Mouse (Mus musculus) common myeloid progenitor, adult 5-6 weeks (primary cell): ENCODE results near the gene Ppp2r2d. TPM values are rescaled to one million over a fixed set of nuclear protein-coding genes. Genes with fewer than 3 reads are reported as not detected.

Experiments
- ATAC-seq: replicated peaks from 2 replicates; pipeline ENCODE4 v1.8.0; 2016; ENCODE audit warnings: low read depth, mild to moderate bottlenecking, moderate TSS enrichment, inconsistent platforms; ENCODE audit not compliant: poor library complexity, severe bottlenecking
- total RNA-seq: library from RNA; stranded (forward); fragments of 200-1000, 187-1606 nt; gene quantifications from 2 replicates; pipeline ENCODE4 v1.2.3, GENCODE M21; 2017

Ppp2r2d gene
- total RNA-seq, 1 experiment from 2014 or later = 33.4 TPM

DNA sequence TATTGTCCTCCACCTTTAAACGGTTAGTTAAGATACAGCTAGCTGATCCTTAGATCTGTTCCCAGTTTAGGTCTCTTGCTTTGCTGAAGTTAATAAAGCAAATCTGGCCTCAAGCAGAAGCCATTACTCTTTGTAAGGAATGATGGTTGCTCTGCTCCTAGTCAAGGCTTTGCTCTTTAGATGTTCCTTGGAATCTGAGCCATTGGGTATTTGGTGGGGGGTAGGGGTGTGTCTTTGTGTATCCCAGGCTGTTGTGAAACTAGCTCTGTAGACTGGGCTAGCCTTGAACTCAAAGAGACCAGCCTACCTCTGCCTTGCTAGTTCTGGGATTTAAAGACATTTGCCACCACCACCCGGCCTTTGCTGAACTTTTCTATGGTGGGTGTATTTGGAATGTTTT lies 8.3 kb downstream of the Ppp2r2d start:
- no peak for ATAC-seq

DNA sequence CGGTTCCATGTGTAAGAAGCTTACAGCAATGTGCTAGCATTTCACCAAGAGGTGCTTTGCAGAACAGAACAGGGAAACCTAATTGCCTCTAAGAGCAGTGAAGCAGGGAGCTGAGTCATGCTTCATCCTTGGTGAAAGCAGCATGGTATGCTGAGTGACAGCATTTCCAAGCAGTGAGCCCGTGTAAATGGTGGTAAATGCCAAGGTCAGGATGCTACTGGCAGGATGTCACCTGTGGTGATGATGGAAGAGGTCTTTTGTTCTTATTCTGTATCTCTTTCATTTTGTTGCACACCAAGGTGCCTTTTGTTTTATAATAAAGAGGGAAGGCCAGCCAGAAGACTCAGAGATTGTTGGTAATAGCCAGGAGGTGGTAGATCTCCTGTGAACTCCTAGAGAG lies 10.8 kb downstream of the Ppp2r2d start:
- no peak for ATAC-seq

DNA sequence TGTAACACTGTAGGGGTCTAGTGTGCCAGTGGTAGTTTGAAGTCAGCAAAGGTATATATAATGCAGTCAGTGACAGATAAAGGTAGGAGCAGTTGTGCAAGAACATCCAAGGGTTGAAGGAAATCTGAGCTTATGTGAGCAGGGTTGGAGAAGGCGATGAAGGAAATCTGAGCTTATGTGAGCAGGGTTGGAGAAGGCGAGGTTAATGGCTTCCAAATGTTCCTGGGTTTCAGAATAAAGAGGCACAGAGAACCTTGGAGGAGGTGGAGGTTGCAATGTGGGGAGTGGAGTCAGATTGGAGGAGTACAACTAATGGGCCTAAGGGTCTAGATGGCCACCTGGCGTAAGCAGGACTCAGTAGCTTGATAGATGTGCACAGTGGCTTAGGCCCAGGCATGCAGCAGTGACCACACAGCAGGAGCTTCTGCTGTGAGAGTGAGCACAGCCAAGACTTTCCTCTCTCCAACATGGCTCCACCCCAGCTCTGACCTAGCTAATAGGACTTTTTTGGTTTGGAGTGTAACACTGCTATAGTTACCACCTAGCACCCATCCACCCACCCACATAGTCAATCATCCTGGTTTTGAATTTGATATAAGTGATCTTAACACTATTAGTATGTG lies 18.2 kb downstream of the Ppp2r2d start:
- no peak for ATAC-seq

DNA sequence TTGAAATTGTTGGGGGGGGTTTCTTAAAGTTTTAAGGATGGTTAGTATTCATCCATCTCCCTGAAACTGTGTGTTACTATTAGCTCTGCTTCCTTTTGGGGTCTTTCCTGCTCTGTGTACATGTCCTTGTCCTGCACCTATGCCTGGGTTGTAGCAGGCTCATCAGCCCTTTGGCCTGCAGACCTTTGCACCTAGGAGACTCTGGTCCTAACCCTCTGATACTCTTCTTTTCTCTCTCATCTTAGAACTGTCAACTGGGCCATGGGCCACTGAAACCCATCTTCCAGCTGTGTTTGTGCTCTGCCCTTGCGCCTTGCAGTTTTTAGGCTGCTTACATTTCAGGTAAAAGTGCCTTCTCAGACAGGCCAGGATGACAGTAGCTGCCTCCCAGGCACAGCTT lies 18.9 kb downstream of the Ppp2r2d start:
- no peak for ATAC-seq

DNA sequence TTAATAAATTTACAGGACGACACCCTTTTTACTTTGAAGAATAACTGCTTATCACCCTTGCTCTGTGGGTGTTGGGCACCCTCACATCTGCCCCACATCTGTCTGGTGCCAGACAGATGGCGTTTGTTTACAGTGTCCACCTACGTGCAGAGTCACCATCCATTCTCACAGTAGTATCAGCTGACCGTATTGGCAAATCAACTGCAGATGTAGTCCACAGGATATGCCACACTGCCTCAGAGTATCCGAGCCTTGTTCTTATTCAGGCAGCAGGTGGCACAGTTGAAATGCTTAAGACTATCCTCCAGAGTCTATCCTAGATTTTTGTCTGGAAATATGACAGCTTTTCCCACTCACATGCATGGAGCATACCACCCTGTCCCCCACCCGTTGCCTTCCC lies 21.4 kb downstream of the Ppp2r2d start:
- no peak for ATAC-seq

DNA sequence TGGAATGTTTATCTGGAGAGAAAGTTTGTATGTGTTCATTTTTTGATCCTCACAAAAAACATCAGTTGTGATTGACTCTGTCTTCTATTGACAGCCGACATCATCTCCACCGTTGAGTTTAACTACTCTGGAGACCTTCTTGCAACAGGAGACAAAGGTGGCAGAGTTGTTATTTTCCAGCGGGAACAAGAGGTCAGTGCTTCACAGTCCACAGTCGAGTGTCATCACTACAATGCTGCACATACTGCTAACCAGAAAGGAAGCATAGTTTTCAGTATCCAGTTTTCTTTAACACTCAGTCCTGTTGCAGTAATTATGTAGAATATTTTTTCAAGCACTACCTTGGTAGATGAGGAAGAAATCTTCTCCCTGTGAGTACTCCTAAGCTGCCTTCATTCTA lies 22.4 kb downstream of the Ppp2r2d start:
- ATAC-seq = no peak

DNA sequence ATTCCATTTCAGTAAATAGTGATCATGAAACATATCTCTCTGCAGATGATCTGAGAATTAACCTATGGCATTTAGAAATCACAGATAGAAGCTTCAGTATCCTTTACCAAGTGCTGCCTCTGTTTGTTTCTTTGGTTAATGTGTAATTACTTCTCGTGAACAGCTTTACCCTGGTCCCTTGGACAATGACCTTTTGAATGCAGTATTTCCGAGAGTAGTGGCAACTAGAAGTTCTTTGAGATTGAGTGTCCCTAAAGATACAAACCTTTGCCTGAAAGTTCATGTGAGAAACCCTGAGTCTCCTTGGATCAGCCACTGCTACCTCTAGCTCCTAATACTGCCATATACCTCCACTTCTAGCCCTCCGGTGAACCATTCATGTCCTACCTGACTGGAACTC lies 27.1 kb downstream of the Ppp2r2d start:
- ATAC-seq = no peak

DNA sequence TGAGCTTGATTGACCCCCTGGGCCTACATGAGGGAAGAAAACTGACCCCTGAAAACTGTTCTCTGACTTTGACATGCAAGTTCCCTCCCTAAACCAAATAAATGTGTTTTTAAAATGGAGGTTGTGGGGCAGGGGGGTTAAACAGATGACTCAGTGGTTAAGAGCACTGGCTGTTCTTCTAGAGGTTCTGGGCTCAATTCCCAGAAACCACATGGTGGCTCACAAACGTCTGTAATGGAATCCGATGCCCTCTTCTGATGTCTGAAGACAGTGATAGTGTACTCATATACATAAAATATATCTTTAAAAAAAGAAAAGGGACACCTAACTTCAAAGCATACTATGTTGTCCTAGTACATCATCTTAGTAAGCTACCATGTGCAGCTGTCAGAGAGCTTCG lies 29.2 kb downstream of the Ppp2r2d start:
- no peak for ATAC-seq

DNA sequence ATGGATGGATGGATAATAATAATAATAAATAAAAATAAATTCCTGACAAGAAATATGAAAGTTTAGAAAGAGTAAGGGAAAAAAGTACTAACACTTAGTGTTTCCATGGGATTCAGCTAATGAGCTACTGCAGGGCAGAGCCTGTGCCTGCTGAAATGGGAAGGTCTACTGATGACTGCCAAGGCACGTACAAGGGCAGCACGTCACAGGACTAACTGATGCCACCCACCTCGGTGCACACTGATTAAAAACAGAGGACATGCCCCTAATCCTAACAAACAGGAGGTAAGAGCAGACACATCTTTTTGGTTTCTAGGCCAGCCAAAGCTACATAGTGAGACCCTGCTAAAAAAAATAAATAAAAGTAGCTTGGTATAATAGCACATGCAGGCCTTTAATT lies 37.8 kb downstream of the Ppp2r2d start:
- ATAC-seq = no peak

DNA sequence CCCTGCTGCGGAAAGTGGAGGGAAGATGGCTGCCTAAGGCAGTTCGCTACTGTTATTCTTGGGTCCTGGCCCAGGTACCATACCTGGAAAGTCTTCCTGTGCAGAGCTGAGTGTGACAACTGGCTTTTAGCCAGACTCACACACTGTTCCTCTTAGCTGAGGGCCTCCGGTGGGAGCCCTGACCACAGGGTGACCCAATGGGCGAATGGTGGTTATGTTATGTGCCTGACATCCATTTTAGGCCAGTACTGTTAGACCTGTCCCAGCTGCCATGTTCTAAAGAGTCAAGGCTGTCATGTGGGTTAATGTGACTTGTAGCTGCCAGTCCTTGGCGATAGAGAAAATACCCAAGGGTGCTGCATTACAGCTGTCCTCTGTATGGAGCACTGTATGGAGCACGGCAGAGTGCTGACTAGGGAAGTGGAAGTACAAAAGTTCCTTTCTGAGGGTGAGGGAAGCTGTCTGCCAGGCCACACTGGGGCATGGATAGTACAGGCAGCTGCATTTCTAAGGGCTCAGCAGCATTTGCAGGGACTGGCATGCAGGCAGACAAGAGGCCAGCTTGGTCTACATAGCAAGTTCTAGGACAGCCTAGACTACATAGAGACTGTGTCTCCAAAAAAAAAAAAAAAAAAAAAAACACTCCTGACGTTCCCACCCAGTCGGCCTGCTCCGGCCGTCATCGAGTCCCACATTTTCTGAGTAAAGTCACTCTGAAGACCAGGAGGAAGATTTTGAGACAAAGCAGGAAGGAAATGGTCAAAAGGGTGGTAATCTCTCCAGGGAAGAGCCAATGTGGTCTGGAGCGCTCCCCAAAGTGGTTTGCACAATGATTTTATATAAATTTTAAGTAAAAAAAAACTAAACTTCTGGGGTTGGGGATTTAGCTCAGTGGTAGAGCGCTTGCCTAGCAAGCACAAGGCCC lies 39.7 kb downstream of the Ppp2r2d start:
- ATAC-seq = peak; percentile 78

DNA sequence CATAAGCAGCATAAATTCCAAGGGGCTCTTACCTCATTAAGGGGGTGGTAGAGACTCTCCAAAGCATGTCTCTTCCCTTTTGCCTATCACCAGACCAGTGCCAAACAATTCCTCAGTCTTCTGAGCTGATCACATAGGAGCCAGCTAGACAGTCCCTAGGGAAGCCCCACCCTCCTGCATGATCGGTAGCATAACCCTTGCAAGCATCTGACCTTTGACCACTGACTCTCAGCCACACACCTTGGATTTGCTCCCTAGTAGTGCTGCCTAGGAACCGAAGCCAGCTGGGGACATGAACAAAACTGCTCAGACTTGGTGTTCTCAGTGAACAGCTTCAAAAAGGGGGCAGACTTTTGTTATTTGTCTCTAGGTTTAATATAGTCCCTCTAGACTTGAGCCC lies 52.2 kb downstream of the Ppp2r2d start:
- ATAC-seq = no peak

DNA sequence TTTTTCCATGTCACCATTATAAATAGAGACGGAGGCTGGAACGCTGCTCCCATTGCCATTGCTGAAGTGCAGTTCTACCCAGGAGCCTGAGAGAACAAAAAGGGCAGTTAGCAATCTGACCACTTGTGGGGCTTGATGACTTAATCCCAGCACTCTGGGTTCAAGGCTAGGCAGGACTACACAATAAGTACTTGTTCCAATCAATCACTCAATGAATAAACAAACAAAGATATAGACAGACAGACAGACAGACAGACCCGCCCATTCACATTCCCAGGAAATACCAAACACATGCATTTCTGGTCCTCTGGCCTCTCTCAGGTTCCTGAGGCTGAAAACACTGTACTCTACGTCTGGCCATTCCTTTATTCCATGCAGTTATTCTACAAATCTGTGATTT lies 52.9 kb downstream of the Ppp2r2d start:
- ATAC-seq = no peak

DNA sequence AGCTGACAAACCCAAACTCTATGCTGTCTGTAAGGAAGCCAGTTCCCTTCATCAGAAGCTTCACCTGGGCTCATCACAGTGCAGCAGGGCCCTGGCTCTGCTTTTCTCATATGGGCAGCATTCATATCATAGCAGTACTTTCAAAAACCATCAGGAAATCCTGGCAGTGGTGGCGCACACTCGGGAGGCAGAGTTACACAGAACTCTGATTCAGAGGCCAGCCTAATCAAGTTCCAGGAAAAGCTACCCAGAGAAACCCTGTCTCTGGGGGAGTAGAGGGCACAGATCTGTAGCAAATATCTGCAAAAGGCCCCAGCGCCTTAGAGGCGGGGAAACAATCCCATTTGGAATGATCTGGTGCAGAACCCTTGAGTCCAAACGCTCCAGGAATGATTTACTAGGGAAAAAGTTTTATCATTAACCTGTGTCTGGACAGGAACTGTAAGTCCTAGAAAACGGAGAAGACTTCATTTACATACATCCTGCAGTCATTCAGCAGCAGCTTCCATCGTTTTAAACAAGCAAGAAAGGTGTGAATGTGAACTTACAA lies 58.1 kb downstream of the Ppp2r2d start:
- no peak for ATAC-seq

DNA sequence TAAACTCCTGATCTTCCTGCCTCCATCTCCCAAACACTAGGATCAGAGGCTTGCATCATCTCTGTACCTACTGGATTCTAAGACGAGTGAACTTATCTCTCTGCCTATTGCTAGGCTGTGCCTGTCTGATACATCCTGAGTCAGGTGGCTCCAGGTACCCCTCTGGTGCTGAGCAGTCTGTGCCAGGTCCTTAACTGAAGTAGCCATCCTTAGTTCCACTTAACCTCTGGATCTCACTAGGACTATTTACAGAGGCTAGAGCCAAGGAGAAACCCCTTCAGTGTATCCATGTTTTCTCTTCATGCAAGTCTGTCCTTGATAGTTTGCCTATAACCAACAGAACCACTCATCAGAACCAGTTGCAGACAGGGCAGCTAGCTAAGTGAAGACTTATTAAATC lies 60.6 kb downstream of the Ppp2r2d start:
- no peak for ATAC-seq

DNA sequence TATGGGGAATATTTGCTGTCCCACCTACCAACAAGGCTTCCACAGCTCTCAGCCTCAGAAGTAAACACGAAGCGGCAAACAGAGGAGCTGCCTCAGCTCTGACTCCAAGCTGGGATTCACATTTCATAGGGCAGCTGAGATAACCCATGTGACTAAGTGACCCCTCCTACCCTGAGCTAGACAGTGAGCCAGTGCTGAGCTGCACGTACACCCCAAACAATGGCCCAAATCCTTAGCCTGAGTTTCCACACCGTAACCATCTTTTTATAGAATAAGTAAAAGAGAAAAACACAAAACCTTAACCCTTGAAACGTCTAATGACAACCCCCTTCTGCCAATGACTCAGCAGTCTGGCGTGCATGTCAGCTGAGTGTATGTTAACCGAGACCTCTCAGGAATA lies 61.2 kb downstream of the Ppp2r2d start:
- no peak for ATAC-seq

DNA sequence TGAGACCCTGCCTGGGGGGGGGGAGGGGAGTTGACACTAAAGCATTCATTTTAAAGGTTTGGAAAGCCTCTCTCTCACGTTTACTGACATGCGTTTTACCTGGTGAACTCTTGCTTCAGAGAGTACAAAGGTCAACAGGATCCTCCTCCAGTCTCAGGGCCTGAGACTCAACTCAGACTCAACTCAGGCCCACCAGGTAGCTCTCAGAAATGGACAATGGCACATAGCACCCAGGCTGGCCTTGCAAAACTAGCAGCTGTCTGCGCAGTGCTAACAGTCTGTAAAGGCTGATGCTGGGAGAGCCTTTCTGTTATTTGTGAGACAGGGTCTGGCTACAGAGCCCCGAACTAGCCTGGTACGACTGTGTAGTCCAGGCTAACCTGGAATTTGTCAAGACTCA lies 62.1 kb downstream of the Ppp2r2d start:
- ATAC-seq = no peak

DNA sequence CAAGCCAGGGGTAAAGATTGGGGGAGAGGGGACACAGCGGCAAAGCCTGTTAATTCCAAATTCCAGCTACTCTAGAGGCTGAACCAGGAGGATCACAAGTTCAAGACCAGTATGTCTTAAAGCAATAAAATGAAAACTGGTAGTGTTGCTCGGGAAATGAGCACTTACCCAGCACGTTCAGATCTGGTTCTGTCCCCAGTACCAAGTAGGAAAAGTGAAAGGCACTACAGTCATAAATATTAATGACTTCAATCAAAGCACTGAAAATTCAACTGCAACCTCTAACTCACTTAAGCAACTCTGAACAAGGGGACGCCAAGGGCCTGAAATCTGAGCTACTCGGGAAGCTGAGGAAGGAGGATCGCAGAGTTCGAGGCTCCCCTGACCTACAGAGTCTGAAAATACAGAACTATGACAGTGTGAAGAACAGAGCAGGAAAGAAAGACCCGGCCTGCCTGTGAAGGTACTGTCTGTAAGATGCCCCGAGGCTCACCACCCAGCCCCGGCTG lies 62.9 kb downstream of the Ppp2r2d start:
- no peak for ATAC-seq

DNA sequence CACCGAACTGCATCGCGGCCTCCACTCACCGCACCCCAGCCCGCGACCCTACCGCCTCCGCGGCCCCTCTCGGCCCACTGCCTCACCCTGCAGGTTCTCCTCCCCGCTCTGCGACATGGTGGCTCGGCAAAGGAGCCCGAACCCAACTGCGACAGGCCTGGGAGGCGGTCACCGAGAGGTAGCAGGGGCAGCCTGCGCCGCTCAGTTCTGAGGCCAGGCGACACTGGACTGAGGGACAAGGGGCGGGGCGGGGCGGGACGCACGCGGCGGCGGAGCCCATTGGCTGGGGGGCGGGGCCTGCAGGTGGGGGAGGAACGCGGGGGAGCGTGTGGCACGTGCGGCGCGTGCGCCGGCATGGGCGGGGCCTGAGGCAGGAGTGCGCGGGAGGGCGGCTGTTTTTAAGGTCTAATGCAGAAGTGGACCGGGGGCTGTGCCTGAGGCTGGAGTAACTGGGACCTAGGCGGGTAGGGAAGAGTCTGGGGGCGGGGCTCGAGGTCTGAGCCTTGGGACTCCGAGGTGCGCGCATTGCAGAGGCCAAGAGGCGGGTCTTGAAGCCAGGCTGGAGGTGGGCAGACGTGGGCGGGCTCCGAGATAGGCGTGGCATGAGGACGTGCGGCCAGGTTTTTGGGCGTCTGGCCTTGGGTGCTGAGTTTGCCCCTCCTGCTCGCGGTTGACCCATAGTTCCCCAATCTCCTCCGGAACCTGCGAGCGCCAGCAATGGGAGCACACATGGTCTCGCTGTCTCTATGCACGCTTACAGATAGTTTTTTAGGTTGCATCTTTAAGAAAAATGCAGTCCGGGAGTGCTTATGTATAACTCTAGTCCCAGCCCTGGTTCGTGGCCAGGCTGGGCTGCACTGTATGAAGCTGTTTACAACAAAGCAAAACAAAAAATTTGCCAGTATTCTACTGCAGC lies 63.7 kb downstream of the Ppp2r2d start, which contains the start of gene Bnip3:
TSS of gene Bnip3 (minus strand) at position 243 of the 916 bp plus-strand sequence.
- peak; percentile 94 for ATAC-seq

DNA sequence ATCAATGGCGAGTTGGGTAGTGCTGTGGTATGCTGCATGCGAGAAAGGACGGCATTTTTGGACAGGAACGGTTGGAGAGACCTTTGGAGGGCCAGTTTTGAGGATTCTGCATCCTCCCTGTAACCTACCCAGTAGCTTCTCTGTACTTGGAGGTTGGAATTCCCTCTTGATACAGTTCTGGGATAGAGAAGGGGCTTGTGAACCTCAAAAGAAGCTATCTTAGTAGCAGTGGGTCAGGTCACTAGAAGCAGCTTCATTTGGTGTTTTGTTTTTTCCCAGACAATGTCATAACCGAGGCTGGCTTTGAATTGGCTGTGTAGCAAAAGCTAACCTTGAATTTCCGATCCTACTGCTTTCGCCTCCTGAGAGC lies 64.3 kb downstream of the Ppp2r2d start:
- no peak; the same call in 1 of the 2 replicates for ATAC-seq

DNA sequence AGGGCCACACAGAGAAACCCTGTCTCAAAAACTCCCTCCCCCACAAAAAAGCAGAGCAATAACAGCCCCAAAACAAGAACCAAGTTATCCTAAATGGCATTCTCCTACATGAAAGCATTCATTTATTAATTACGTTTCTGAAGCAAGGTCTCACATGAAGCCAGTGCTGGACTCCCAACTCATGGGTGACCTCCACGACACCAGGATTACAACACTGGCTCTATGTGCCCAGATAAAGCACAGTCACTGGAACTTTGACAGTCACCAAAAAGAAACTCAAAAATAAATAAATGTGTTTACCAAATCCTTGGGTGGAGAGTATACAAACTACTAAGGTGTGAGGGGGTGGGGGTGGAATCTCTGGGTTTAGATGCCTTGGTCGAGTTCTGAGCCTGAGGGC lies 67.7 kb downstream of the Ppp2r2d start:
- ATAC-seq = no peak
